Mouse (Mus musculus): ENCODE results near the gene Vps25. TPM values are rescaled to one million over a fixed set of nuclear protein-coding genes. Genes with fewer than 3 reads are reported as not detected.
A peak's percentile ranks its signal among the peaks of the same experiment; 100 is the strongest.

Gene Vps25
- polyA plus RNA-seq, 2 experiments, result 36.3 to 90.0 TPM

GRCm38 (mm10) chr11:101221306-101221986 lies 32.1 kb upstream of the Vps25 start:
- Histone ChIP-seq H3K9me3 (ENCODE audit: control insufficient read depth, low read length) (no peaks in the 10 kb centered on the region), H3K4me3 (ENCODE audit: insufficient read depth in 1 of 2, low read depth in 2 of 2, low read length in 2 of 2) (no peak overlapping the region), H3K27me3 (ENCODE audit: control insufficient read depth, insufficient read depth, low read length) (no peaks in the 10 kb centered on the region), H3K27ac (no peak overlapping the region), H3K9ac (replicated peaks) (no peak overlapping the region), H3K4me1 (replicated peaks; ENCODE audit: control insufficient read depth in 2 of 2, insufficient read depth in 2 of 2, low read length in 1 of 2) (peaks cover 7 to 11% of the 10 kb centered on the region in 2 experiments; a peak in 3 of 4 replicates), H3K36me3 (replicated peaks; ENCODE audit: control insufficient read depth, insufficient read depth, low read depth) (no peaks in the 10 kb centered on the region; the same call in 1 of the 2 replicates), H3K4me2 (ENCODE audit: low read depth) (no peak overlapping the region)
- ATAC-seq (ENCODE audit: insufficient read depth) (no peak), DNase-seq (ENCODE audit: low read depth in 3 of 3, low spot score in 3 of 3) (no peak)
- TF ChIP-seq CTCF (IDR thresholded peaks at IDR 0.05; ENCODE audit: low read depth) (no peak), EP300 (IDR thresholded peaks at IDR 0.05; ENCODE audit: low read depth) (no peak)
- 56% methylated on average over 8 of the region's 8 CpGs for WGBS (ENCODE audit: insufficient replicate concordance)

DNA sequence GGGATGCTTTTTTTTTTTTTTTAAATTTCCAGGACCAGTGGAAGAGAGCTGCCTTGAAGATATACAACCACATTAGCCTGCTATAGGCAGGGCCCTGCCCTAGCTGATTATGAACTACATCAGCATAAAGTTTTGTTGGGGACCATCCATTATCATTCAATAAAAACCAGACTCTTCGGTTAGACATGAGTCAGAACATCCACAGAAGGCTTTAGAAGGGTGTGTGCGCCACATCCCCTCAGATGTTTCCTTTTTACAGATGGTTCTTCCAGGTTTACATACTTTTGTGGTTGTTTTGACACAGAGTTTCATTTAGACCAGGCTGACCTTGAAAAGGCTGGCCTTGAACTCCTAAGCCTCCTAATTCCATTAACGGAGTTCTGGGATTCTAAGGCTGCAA lies 29.2 kb upstream of the Vps25 start:
- H3K27me3 ChIP-seq (ENCODE audit: control insufficient read depth, insufficient read depth, low read length), result peaks cover 5% of the 10 kb centered on the region; the same call in 1 of the 2 replicates
- 66% methylated on average over 3 of the region's 3 CpGs for WGBS (ENCODE audit: insufficient replicate concordance)
- H3K4me2 ChIP-seq (ENCODE audit: low read depth), result no peak overlapping the region
- peaks cover 7 to 11% of the 10 kb centered on the region in 2 experiments; a peak in 3 of 4 replicates for H3K4me1 ChIP-seq (replicated peaks; ENCODE audit: control insufficient read depth in 2 of 2, insufficient read depth in 2 of 2, low read length in 1 of 2)
- ATAC-seq (ENCODE audit: insufficient read depth) (no peak), DNase-seq (ENCODE audit: low read depth in 3 of 3, low spot score in 3 of 3) (no peak)
- H3K9me3 ChIP-seq (ENCODE audit: control insufficient read depth, low read length), result no peaks in the 10 kb centered on the region
- no peak overlapping the region for H3K27ac ChIP-seq
- H3K4me3 ChIP-seq (ENCODE audit: insufficient read depth in 1 of 2, low read depth in 2 of 2, low read length in 2 of 2), result no peak overlapping the region
- no peak overlapping the region for H3K9ac ChIP-seq (replicated peaks)
- no peaks in the 10 kb centered on the region for H3K36me3 ChIP-seq (replicated peaks; ENCODE audit: control insufficient read depth, insufficient read depth, low read depth)
- no peak for TF ChIP-seq EP300 (IDR thresholded peaks at IDR 0.05; ENCODE audit: low read depth)
- TF ChIP-seq CTCF (IDR thresholded peaks at IDR 0.05; ENCODE audit: low read depth), result no peak

DNA sequence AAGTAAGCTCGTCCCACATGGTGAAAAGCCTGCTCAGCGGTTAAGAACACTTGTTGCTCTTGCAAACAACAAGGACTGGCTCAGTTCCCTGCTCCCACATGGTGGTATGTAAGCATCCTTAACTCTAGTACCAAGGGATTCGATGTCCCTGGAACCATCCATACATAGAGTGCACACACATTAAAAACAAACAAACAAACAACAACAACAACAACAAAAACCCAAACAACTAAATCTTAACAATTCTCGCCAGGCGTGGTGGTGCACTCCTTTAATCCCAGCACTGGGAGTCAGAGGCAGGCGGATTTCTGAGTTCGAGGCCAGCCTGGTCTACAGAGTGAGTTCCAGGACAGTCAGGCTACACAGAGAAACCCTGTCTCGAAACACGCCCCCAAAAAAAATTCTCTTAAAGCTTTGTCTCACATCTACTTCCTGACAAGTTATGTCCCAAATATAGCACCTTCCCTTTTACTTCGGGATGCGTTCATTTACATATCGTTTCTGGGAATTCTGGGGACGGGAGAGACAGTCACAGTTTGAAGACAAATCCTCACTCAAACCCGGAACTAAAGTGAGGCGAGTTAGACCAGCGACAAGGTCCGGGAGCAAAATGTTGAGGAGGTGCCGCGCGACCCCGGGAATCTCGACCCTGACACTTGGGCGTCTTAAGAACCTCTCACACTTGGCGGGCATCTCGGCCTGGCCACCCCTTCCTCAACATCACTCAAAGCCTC lies 28.0 kb upstream of the Vps25 start:
- H3K27me3 ChIP-seq (ENCODE audit: control insufficient read depth, insufficient read depth, low read length), result peaks cover 13% of the 10 kb centered on the region
- no peaks in the 10 kb centered on the region for H3K9me3 ChIP-seq (ENCODE audit: control insufficient read depth, low read length)
- H3K36me3 ChIP-seq (replicated peaks; ENCODE audit: control insufficient read depth, insufficient read depth, low read depth), result no peaks in the 10 kb centered on the region
- 18% methylated on average over 25 of the region's 25 CpGs for WGBS (ENCODE audit: insufficient replicate concordance)
- no peak for TF ChIP-seq EP300 (IDR thresholded peaks at IDR 0.05; ENCODE audit: low read depth)
- TF ChIP-seq CTCF (IDR thresholded peaks at IDR 0.05; ENCODE audit: low read depth), result no peak
- H3K4me3 ChIP-seq (ENCODE audit: insufficient read depth in 1 of 2, low read depth in 2 of 2, low read length in 2 of 2), result peak overlapping the region; percentile 92 to 99
- H3K4me1 ChIP-seq (replicated peaks; ENCODE audit: control insufficient read depth in 2 of 2, insufficient read depth in 2 of 2, low read length in 1 of 2), result peaks cover 7 to 16% of the 10 kb centered on the region in 2 experiments; a peak in 3 of 4 replicates
- peak overlapping the region; percentile 98 for H3K9ac ChIP-seq (replicated peaks)
- DNase-seq (ENCODE audit: low read depth in 3 of 3, low spot score in 3 of 3), result no peak
- no peak for ATAC-seq (ENCODE audit: insufficient read depth)
- H3K27ac ChIP-seq, result peak overlapping the region; percentile 82
- peak overlapping the region; percentile 95 for H3K4me2 ChIP-seq (ENCODE audit: low read depth)

- Histone ChIP-seq H3K4me3 (ENCODE audit: insufficient read depth in 1 of 2, low read depth in 2 of 2, low read length in 2 of 2) (peak within 1 kb of the TSS; percentile 92 to 99), H3K9me3 (ENCODE audit: control insufficient read depth, low read length) (no peaks in the 10 kb centered on the region), H3K27ac (peak within 1 kb of the TSS; percentile 82), H3K9ac (replicated peaks) (peak within 1 kb of the TSS; percentile 98), H3K36me3 (replicated peaks; ENCODE audit: control insufficient read depth, insufficient read depth, low read depth) (no peaks in the 10 kb centered on the region), H3K4me2 (ENCODE audit: low read depth) (peak within 1 kb of the TSS; percentile 95), H3K4me1 (replicated peaks; ENCODE audit: control insufficient read depth in 2 of 2, insufficient read depth in 2 of 2, low read length in 1 of 2) (peaks cover 7 to 17% of the 10 kb centered on the region in 2 experiments; a peak in 3 of 4 replicates), H3K27me3 (ENCODE audit: control insufficient read depth, insufficient read depth, low read length) (peaks cover 20% of the 10 kb centered on the region)
- ATAC-seq (ENCODE audit: insufficient read depth) (peak; percentile 97), DNase-seq (ENCODE audit: low read depth in 3 of 3, low spot score in 3 of 3) (peak; percentile 55 to 70 (median 65))
- WGBS (ENCODE audit: insufficient replicate concordance), result under 1% methylated on average over 56 of the region's 56 CpGs
- TF ChIP-seq EP300 (IDR thresholded peaks at IDR 0.05; ENCODE audit: low read depth) (no peak), CTCF (IDR thresholded peaks at IDR 0.05; ENCODE audit: low read depth) (peak; percentile 42)
Measured at GRCm38 (mm10) chr11:101226065-101226701, 27.3 kb upstream of the Vps25 start, which contains the start of gene Ezh1. TSS of gene Ezh1 (minus strand) at chr11:101226463.
